Mouse (Mus musculus) myocyte (in vitro differentiated cells): ENCODE measurements around the gene Acbd3. TPM values are rescaled to one million over a fixed set of nuclear protein-coding genes. Genes with fewer than 3 reads are reported as not detected.

Source experiments
- H3K27me3 ChIP-seq: one replicate; pipeline ENCODE4 v1.6.1; 2011; ENCODE audit not compliant: control insufficient read depth, insufficient read depth, insufficient read length
- H3K36me3 ChIP-seq: one replicate; pipeline ENCODE4 v1.6.1; 2011; ENCODE audit not compliant: control insufficient read depth, insufficient read depth
- H3K4me2 ChIP-seq: one replicate; pipeline ENCODE4 v1.6.1; 2011; ENCODE audit warnings: low read depth, control low read depth
- H3K4me3 ChIP-seq: one replicate; pipeline ENCODE4 v1.5.1; 2011; ENCODE audit warnings: mild to moderate bottlenecking, control low read depth, moderate library complexity
- H3K79me2 ChIP-seq: one replicate; pipeline ENCODE4 v1.6.1; 2011; ENCODE audit not compliant: control insufficient read depth, insufficient read depth
- H3ac ChIP-seq: one replicate; pipeline ENCODE4 v1.6.1; 2011; ENCODE audit not compliant: control insufficient read depth, insufficient read length
- CEBPB ChIP-seq: IDR thresholded peaks from 2 replicates; pipeline ENCODE4 v1.6.1; 2011; ENCODE audit warnings: mild to moderate bottlenecking, moderate library complexity; ENCODE audit not compliant: poor library complexity, insufficient read depth, severe bottlenecking
- E2F4 ChIP-seq: IDR thresholded peaks from one replicate; pipeline ENCODE4 v1.6.1; 2011; ENCODE audit warnings: mild to moderate bottlenecking, control low read depth, moderate library complexity; ENCODE audit not compliant: insufficient read depth
- MAX ChIP-seq: IDR thresholded peaks from one replicate; pipeline ENCODE4 v1.6.1; 2011; ENCODE audit warnings: low read depth, mild to moderate bottlenecking, control low read depth
- MYOD1 ChIP-seq, 3 experiments: IDR thresholded peaks; one replicate each; pipeline ENCODE4 v1.6.1; 2011; ENCODE audit warnings: control low read depth in 2 of 3, low read depth in 2 of 3, mild to moderate bottlenecking in 2 of 3, moderate library complexity in 1 of 3; ENCODE audit not compliant: insufficient read length in 2 of 3, control insufficient read depth in 1 of 3
- MYOG ChIP-seq, 3 experiments: IDR thresholded peaks; one replicate each; pipeline ENCODE4 v1.6.1; 2011; ENCODE audit warnings: control low read depth in 2 of 3, low read depth in 2 of 3, mild to moderate bottlenecking in 2 of 3; ENCODE audit not compliant: insufficient read length in 2 of 3, control insufficient read depth in 1 of 3, insufficient read depth in 1 of 3
- POLR2A ChIP-seq: IDR thresholded peaks from one replicate; pipeline ENCODE4 v1.6.1; 2011; ENCODE audit warnings: low read depth, mild to moderate bottlenecking, control low read depth, moderate library complexity; ENCODE audit not compliant: insufficient read length
- POLR2AphosphoS2 ChIP-seq: IDR thresholded peaks from one replicate; pipeline ENCODE4 v1.6.1; 2011; ENCODE audit warnings: low read depth, control low read depth; ENCODE audit not compliant: insufficient read length
- REST ChIP-seq: IDR thresholded peaks from one replicate; pipeline ENCODE4 v1.6.1; 2011; ENCODE audit warnings: mild to moderate bottlenecking, control low read depth, moderate library complexity; ENCODE audit not compliant: insufficient read depth, insufficient read length
- SRF ChIP-seq: IDR thresholded peaks from one replicate; pipeline ENCODE4 v1.6.1; 2011; ENCODE audit warnings: low read depth; ENCODE audit not compliant: control insufficient read depth, insufficient read length
- TCF12 ChIP-seq: IDR thresholded peaks from one replicate; pipeline ENCODE4 v1.6.1; 2011; ENCODE audit warnings: mild to moderate bottlenecking, control low read depth; ENCODE audit not compliant: poor library complexity, insufficient read depth, severe bottlenecking
- TCF3 ChIP-seq: IDR thresholded peaks from one replicate; pipeline ENCODE4 v1.6.1; 2011; ENCODE audit warnings: low read depth, control low read depth; ENCODE audit not compliant: insufficient read length
- USF1 ChIP-seq: IDR thresholded peaks from one replicate; pipeline ENCODE4 v1.6.1; 2011; ENCODE audit warnings: low read depth, mild to moderate bottlenecking, control low read depth, moderate library complexity
- polyA plus RNA-seq: library from polyadenylated mRNA; unstranded; fragments of >200 nt; fragmentation: generic; extraction: Trizol; gene quantifications from one replicate; pipeline ENCODE4 v1.2.1, GENCODE M21; 2012; ENCODE audit warnings: missing spikeins

Gene Acbd3
- polyA plus RNA-seq, 1 experiment = 13.6 TPM

DNA sequence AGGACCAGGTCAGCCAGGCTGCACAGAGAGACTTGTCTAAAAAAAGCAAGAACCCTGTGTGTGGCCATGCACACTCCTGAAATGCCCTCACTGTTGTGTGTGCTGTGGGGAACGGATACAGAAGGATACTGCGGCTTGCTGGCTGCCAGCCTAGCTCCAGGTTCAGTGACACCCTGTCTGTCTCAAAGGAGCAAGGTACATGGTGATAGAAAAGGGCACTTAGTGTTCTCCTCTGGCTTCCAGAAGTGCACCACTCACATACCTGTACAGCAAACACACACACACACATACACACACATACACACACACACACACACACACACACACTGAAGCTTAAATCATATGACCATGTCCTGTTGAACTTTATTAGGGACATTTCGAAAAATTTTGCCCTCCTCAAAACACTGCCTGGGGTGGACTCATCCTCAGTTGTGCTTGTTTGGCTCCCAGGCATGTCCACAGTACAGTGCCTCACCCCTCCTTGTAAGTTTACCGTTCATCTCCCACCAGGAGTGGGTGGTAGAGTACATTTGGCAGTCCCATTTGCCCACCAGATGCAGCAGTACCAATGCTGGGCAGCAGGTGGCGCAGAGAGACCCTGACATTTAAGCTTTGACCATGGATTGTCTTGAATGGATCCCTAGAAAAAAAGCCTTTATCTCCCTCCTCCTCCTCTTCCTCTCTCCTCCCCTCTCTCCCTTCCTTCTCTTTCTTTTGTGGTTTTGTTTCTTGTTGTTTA, 5.7 kb upstream of the Acbd3 start:
- Histone ChIP-seq H3K79me2 (no peaks in the 10 kb centered on the region), H3K36me3 (no peaks in the 10 kb centered on the region), H3K4me2 (no peak overlapping the region), H3K4me3 (no peak overlapping the region), H3K27me3 (peaks cover 2% of the 10 kb centered on the region), H3ac (no peak overlapping the region)
- TF ChIP-seq MYOD1 (IDR thresholded peaks at IDR 0.05; ENCODE audit: control insufficient read depth in 1 of 3, insufficient read length in 2 of 3, low read depth in 2 of 3) (no peak), MAX (no peak), TCF3 (no peak), TCF12 (no peak), USF1 (no peak), SRF (no peak), CEBPB (no peak), E2F4 (no peak), POLR2AphosphoS2 (no peak), MYOG (IDR thresholded peaks at IDR 0.05; ENCODE audit: control insufficient read depth in 1 of 3, insufficient read depth in 1 of 3, insufficient read length in 2 of 3, low read depth in 2 of 3) (no peak), REST (no peak), POLR2A (no peak)

DNA sequence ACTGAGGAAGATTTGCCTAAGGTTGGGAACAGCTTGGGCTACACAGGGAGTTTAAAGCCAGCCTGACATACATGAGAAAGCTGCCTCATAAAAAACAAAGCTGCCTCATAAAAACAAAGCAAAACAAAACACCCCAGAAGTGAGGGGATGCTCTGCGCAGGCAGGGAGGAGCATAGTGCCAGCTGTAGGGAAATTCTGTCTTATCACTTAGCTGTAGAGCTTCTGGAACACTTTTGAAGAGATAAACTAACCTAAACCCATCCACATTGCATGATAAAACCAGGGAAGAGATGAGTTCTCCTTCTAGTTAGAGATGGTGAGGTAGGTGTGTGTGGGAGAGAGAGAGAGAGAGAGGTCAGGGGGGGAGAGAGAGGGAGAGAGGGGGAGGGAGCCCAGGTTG, 3.2 kb upstream of the Acbd3 start:
- no peaks in the 10 kb centered on the region for H3K36me3 ChIP-seq
- TF ChIP-seq MYOD1 (IDR thresholded peaks at IDR 0.05; ENCODE audit: control insufficient read depth in 1 of 3, insufficient read length in 2 of 3, low read depth in 2 of 3) = no peak
- no peak for TF ChIP-seq MYOG (IDR thresholded peaks at IDR 0.05; ENCODE audit: control insufficient read depth in 1 of 3, insufficient read depth in 1 of 3, insufficient read length in 2 of 3, low read depth in 2 of 3)
- no peak for TF ChIP-seq TCF3
- no peak for TF ChIP-seq MAX
- TF ChIP-seq USF1 = no peak
- TF ChIP-seq CEBPB = no peak
- no peak for TF ChIP-seq POLR2A
- H3K27me3 ChIP-seq = no peaks in the 10 kb centered on the region
- H3K79me2 ChIP-seq = peaks cover 17% of the 10 kb centered on the region
- no peak overlapping the region for H3ac ChIP-seq
- H3K4me2 ChIP-seq = no peak overlapping the region
- no peak overlapping the region for H3K4me3 ChIP-seq

GRCm38 (mm10) chr1:180723701-180724238, 2.1 kb upstream of the Acbd3 start:
- Histone ChIP-seq H3K36me3 (no peaks in the 10 kb centered on the region), H3K4me2 (no peak overlapping the region), H3K79me2 (peaks cover 29% of the 10 kb centered on the region), H3ac (no peak overlapping the region), H3K27me3 (no peaks in the 10 kb centered on the region), H3K4me3 (no peak overlapping the region)
- TF ChIP-seq MAX = no peak
- TF ChIP-seq SRF = no peak
- no peak for TF ChIP-seq MYOD1 (IDR thresholded peaks at IDR 0.05; ENCODE audit: control insufficient read depth in 1 of 3, insufficient read length in 2 of 3, low read depth in 2 of 3)
- no peak for TF ChIP-seq E2F4
- TF ChIP-seq POLR2A = no peak
- no peak for TF ChIP-seq TCF3
- no peak for TF ChIP-seq CEBPB
- no peak for TF ChIP-seq REST
- no peak for TF ChIP-seq TCF12
- no peak for TF ChIP-seq POLR2AphosphoS2

DNA sequence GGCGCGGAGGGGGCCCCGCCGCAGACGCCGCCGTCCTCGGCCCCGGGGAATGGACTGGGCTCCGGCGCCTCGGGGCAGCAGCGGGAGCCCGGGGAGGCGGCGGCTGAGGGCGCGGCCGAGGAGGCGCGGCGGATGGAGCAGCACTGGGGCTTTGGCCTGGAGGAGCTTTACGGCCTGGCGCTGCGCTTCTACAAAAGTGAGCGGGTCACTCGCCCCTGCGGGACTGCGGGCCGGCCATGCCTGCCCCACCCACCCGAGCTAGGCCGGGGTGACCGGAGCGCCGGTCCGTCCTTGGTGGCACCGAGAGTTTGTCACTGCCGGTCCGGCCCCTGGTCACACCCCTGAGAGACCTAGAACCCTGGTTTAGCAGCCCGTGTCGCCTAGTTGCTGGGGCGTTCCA, 340 bp downstream of the Acbd3 start:
- no peaks in the 10 kb centered on the region for H3K27me3 ChIP-seq
- H3ac ChIP-seq = peak overlapping the region; percentile 80
- no peaks in the 10 kb centered on the region for H3K36me3 ChIP-seq
- H3K4me2 ChIP-seq = peak overlapping the region; percentile 98
- peaks cover 53% of the 10 kb centered on the region for H3K79me2 ChIP-seq
- H3K4me3 ChIP-seq = peak overlapping the region; percentile 79
- TF ChIP-seq USF1 = no peak
- no peak for TF ChIP-seq CEBPB
- TF ChIP-seq TCF3 = no peak
- no peak for TF ChIP-seq E2F4
- no peak for TF ChIP-seq MAX
- no peak for TF ChIP-seq MYOD1 (IDR thresholded peaks at IDR 0.05; ENCODE audit: control insufficient read depth in 1 of 3, insufficient read length in 2 of 3, low read depth in 2 of 3)
- TF ChIP-seq TCF12 = no peak
- TF ChIP-seq POLR2A = no peak
- no peak for TF ChIP-seq POLR2AphosphoS2
- TF ChIP-seq REST = no peak
- TF ChIP-seq SRF = no peak
- TF ChIP-seq MYOG (IDR thresholded peaks at IDR 0.05; ENCODE audit: control insufficient read depth in 1 of 3, insufficient read depth in 1 of 3, insufficient read length in 2 of 3, low read depth in 2 of 3) = no peak

DNA sequence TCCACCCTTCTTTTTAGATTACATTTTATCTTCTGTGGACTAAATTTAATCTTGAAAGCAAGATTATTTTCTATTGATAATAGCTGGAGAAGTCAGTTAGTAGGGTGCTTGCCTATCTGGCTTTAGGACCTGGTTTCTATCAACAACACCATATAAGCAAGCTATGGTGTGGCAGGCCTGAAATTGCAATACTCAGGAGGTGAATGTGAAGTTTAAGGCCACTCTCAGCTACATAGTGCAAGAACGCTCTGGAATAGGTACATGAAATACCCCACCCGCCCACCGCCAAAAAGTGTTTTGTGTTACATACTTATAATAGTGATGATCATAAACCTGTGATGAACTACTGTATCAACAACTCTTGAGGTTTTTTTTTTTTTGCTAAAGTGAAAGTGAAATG, 3.4 kb downstream of the Acbd3 start:
- peaks cover 81% of the 10 kb centered on the region for H3K79me2 ChIP-seq
- TF ChIP-seq USF1 (no peak), CEBPB (no peak), TCF12 (no peak), E2F4 (no peak), MYOD1 (IDR thresholded peaks at IDR 0.05; ENCODE audit: control insufficient read depth in 1 of 3, insufficient read length in 2 of 3, low read depth in 2 of 3) (no peak), TCF3 (no peak)

More for the DNA sequence above, 3.4 kb downstream of the Acbd3 start:
- no peak overlapping the region for H3K4me2 ChIP-seq
- H3K27me3 ChIP-seq = no peaks in the 10 kb centered on the region
- no peak overlapping the region for H3K4me3 ChIP-seq
- H3K36me3 ChIP-seq = peaks cover 4% of the 10 kb centered on the region
- H3ac ChIP-seq = no peak overlapping the region
